Mouse (Mus musculus) adrenal gland, postnatal 10 days (tissue): ENCODE results near the gene Krba1. TPM values are rescaled to one million over a fixed set of nuclear protein-coding genes. Genes with fewer than 3 reads are reported as not detected.

Experiments
- DNase-seq: peaks from one replicate; pipeline ENCODE4 v3.0.0; 2021; ENCODE audit warnings: mixed read lengths
- total RNA-seq, 2 experiments: library from RNA; stranded (reverse); gene quantifications; 2 replicates each; pipeline ENCODE4 v1.2.3; 2021

The Krba1 gene
- total RNA-seq, 2 experiments from 2014 or later, result 20.9 to 38.5 TPM

DNA sequence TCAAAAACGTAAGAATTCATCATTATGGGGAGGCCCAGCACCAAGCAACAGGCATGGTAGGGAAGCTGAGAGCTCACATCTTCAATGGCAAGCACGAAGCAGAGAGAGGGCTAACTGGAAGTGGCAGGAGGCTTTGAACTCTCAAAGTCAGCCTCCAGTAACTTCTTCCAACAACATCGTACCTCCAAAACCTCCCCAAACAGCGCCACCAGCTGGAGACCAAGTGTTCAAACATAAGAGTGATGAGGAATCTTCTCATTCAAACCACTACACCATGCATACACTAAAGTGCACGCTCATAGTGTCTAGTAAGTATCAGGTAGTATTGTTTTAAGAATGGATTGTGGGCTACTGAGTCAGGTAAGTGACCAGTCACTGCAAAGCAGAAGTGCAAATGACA is 28.7 kb downstream of the Krba1 start:
- DNase-seq, result no peak

DNA sequence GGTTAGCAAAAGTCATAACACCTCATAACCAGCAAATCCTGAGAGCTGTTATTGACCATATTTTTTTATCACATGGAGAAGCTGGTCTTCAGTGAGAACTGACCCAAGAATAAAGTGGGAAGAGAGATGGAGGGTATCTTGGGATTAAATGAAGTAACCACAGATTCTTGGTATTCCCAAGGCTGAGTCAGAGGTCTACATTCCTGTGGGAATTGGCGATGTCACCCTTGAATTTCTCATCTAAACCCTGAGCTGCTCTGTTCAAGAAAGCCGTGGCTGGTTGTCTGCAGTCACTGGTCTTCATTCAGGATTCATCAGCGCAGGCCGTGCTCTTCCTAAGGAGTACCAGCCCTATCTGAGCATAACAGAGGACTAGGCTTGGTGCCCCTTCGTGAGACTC is 31.6 kb downstream of the Krba1 start:
- DNase-seq, result no peak

DNA sequence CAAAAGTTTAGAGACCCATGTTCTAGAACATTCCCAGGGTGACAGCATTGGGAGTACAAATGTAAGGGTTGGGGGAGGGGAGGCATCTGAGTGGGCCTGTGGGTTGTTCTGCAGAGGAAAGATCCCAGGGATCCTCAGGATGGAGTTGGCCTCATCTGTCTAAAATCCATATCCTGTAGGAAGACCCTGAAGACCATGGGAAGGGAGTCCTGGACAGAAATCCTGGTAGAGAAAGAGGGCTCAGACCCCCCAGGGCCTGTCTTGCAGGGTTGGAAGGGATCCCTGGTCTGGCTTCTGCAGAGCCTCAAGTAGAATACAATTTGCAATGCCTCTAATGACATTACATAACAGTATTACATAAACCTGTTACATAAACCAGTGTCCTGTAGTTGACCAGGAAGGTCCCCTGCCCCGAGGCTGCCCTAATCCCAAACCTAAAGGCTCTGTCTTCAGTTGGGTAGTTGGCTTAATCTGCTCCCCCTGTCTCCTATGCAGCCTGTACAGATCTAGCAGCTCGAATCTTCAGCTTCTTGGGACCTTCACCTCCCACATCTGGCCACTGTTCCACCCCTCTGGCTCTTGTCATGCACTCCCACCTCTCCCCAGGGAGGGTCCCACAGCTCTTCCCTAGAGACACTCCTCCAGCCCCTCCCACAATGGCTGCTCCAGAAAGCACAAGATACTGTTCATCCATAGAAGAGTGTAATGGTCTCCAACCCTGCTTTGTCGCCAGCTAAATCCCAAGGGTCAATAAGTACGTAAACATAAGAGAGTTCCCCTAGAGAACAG is 33.6 kb downstream of the Krba1 start:
- peak; percentile 31 for DNase-seq

DNA sequence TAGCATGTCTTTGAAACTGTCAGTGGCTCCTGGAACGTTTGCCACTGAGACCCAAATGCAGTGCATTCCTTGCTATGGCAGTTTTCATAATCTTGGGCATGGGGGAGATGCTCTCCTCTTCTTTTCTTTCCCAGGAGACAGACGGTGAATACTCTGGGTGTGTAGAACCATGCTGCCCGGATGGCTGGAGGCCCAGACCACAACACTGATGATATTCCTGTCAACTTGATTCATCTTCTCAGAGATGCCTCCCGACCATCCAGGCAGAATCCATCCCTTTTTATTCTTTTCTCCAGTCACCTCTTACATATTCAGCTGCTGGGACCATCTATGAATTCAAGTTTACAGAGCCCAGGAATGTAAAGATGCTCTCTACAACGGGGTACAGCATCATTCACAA is 35.4 kb downstream of the Krba1 start:
- no peak for DNase-seq

DNA sequence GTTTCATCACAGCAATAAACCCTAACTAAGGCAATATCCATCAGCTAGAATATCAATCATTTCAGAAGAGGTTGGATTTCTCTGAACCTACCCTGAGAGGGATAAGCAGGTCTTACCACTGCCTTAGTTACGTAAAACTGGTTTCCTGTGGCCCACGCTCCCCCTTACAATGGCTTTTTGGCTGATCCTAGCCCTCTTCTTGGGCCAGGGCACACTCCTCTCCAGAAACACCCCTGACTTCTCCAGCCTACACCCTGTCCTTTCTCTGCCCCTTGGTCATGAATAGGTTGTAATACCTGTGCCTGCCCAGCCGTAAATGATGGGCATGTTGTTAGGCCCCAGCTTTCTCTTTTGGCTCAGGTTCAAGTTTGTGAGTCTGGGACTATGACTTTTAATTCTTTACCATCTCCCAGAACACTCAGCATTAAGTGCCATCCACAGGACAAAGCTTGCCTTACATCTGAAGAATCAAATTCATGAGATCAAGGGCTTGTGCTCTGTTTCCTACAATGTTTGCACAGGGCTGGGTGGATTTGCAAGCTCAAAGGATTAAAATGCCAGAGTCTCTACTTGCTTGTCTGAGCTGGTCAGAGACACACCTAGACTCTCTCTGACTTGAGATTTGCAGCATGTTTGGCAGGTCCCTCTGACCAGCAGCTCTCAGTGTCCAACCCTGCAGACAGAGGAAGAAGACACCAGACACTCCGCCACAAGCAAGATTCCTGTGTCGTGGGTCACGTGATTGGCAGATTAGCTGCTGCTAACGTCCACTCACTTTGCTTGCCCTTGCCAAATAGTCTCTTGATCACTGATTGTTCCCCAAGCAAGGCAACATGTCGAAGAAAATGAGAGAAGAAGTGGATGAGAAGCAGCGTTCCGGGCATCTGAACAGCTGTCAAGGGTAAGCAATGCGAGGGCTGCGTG is 37.8 kb downstream of the Krba1 start:
- DNase-seq, result no peak

DNA sequence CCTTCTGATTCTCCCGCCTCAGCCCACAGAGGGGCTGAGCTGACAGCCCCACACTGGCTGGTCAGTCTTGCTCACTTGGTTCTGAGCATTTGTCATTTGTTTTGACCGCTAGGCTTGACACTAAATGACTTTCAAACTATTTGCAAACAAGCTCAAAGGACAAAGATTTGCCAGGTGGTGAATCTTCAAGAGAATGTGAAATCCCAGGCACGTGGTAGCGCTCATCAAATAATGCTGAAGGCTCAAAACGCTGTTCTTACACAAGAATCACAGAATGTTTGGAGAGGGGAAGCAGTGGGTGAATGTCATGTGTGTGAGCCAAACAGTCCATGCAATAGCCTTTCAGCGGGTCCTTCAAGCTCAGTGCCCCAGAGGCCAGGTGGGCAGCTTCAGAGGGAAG is 39.3 kb downstream of the Krba1 start:
- DNase-seq, result no peak

DNA sequence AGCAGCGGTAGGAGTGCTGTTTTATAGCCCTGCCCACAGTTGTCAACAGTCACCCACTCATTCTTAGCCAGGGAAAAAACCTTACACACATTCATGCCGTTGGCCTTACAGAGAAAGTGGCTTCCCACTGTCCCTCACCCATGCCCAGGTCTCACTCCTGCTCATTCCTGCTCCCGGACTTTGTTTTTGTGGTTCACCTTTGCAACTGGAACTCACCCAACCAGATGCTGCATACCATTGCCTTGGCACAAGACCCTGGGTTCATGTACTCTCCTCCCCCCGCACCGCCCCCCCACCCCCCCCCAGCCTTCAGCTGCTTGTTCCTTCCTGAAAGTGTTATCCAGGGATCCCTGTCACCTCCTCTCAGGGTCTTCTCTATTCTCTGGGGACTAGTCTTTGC is 39.7 kb downstream of the Krba1 start:
- DNase-seq, result no peak

DNA sequence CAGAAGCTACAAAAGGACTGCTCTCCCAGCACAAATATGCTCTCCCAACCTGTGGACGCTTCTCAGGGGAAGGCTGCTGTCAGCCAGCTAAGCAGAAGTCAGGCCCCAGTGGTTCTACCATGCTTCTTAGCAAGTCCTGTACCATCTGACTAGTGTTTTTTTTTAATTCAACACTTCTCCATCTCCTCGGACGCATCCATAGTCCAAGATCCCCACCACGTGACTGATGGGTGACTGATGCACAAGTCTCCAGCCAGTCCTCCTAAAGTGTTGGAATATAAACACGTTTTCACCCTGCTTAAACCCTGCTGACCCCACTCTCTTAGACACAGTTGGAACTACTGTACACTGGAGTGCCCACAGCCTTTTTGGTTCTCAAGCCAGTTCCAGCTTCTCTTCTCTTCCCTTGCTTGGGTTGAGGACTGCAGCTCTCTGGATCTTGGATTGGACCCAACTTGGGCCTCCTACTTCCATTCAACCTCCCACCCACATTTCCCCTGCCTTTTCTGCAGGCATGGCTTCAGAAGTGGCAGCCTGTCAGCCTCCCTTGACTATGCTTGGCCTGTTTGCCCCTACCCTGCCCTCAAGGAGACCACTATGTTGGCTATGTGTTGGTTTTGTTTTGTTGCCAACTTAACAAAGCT is 40.4 kb downstream of the Krba1 start:
- DNase-seq, result peak; percentile 37

DNA sequence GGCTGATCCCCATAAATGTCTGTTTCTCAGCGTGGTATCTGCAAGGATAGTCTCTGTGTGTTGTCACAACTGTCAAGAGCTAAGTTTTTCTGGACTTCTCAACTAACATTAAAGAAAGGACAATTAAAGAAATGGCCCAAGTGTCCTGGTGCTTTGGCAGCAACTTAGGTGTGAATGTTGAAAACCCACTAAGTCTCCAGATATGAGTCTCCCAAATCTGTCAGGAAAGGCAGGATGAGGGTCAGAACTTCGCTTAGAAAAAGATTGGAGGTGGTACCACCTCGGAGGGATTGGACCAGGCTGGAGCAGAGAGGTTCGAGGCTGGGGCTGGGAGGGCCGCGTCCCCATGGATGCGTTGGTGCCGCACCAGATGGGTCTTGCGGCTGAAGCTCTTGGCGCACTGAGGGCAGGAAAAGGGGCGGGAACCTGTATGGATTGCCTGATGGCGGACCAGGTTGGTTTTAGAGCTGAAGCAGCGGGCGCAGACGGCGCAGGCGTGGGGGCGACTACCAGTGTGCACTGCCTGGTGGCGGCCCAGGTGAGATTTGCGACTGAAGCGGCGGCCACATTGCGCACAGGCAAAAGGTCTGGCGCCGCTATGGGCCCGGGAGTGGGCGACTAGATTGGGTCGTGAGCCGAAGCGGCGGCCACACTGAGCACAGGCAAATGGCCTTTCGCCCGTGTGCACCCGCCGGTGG is 42.4 kb downstream of the Krba1 start:
- DNase-seq, result no peak

DNA sequence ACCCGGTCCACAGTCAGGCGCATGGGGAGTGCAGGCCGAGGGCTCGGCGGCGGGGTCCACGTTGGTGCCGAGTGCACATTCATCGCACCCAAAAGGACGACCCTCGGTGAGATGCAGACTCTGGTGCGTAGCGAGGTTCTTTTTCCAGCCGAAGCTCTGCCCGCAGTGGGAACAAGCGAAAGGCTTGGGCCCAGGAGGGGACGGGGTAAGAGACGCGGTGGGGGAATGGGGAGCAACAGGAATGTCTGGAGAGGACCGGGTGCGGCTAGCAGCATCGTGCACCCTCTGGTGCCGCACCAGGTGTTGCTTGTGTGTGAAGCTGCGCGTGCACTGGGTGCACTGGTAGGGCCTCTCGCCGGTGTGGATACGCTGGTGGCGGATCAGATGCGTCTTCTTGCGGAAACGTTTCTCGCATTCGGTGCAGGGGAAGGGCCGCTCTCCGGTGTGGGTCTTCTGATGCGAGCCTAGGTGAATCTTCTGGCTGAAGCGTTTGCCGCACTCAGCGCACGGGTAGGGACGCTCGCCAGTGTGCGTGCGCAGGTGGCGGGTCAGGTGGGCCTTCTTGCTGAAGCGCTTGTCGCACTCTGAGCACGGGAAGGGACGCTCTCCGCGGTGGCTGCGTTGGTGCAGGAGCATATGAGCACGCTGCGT is 43.2 kb downstream of the Krba1 start:
- DNase-seq, result no peak

DNA sequence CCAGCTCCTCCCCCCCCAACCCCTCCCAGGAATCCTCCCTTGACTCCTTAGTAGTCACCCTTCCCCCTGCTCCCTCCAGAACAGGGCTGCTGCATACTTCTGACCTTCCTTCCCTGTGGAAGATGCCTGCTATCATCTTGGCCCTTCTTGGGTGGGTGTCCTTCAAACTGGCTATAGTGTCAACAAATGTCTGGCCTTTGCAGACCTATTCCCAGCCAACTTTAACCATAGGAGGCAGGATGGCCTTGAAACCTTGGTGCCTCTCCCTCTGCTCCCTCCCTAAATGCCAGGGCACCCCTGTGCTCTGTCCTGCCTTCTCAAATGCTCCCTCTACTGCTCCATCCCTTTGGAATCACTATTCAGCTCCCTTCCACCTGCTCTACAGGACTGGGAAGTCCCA is 44.3 kb downstream of the Krba1 start:
- peak; percentile 57 for DNase-seq

DNA sequence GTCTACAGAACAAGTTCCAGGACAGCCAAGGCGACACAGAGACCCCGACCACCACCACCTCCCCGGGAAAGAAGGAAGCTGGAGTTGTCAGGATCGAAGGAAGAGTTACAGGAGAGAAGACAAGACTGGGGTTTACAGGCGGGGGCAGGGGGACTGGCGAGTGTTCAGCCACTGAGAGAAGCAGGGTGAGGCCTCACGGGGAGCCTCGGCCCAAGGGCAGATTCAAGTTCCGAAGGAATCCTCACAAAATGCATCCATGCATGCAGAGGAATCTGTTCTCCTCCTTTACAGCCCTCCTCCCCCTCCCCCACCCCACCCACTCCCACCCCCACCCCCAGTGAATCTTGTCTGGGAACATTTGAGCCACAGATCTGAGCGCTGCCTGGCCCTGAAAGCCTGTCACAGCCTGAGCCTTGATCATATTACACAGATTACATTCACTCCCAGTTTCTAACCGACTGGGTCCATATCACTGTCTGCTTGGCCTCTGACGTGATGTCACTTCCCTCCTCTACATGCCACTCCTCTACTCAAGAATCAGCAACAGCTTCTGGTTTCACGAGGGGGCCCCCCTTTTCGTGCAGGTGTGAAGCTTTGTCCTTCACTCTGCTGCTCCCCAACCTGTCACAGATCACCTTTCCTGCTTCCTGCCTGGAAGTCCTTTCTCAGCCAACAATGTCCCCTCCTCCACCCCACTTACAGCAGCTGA is 45.1 kb downstream of the Krba1 start:
- no peak for DNase-seq

DNA sequence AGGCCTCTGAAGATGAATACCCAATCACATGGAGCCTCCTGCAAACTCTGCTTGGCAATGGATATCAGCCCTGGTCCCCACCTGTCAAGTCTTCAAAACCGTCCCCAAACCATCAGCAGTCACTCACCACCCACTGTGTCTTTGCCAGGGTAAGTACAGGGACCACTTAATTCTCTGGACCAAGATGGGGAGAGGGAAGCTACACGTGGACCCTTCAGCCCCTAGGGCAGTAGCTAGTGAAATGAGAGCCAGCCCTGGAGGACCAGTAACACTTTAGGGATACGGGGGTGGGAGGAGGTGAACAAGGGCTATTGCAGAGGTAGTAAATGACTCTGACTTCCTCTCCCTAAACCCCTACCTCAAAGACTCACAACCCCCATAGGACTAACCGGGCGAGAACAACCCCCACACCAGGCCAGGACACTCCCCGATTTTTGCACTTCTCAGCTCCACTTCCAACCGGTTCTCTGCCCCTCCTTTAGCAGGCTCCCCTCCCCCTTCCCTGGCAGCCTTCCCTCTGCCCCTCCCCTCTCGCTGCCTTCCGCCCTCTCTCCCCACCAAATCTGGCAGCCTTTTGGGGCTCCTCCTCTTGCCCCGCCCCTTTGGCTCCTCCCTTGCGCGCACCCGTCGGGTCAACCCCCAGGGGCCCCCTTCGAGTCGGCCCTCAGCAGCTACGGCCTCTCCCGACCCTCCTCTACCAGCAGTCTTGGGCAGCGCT is 48.4 kb downstream of the Krba1 start:
- DNase-seq, result peak; percentile 99

DNA sequence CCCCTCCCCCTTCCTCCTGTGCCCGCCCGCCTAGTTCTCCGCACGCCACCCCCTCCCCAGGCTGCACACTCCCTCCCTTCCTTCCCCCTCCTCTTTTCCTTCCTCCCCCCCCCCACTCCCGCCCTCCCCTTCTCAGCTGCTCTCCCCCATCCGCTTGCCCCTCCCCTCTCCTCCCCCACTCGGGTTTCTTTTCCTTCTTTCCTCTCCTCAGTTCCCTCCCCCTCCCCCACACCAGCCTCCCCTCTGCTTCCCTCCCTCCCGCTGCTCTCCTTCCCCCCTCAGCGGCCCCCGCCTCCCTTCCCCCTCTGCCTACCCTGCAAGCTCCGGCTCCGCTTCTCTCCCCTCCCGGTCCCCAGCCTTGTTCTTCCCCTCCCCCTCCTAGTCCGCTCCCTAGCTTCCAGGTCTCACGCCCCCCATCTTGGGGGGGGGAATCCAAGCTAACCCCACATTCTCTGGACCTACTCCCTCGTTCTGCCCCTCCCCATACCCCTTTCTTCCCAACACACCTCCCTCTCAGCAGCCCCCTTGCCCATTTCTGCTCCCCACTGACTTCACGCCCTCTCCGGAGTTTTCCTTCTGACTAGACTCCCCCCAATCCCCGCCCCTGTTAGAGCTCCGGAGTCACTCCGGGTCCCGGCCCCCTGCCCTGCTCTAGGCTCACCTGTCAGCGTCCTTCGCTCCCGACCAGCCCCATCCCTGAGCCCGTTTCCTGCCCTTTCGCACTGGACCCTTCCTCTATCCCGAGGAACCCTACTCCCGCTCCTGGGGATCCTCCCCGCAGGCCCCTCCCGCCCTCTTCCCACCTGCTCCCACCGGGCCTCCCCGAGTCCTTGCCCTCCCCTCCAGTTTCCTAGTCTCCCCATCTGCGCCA is 49.2 kb downstream of the Krba1 start:
- DNase-seq, result peak; percentile 92

DNA sequence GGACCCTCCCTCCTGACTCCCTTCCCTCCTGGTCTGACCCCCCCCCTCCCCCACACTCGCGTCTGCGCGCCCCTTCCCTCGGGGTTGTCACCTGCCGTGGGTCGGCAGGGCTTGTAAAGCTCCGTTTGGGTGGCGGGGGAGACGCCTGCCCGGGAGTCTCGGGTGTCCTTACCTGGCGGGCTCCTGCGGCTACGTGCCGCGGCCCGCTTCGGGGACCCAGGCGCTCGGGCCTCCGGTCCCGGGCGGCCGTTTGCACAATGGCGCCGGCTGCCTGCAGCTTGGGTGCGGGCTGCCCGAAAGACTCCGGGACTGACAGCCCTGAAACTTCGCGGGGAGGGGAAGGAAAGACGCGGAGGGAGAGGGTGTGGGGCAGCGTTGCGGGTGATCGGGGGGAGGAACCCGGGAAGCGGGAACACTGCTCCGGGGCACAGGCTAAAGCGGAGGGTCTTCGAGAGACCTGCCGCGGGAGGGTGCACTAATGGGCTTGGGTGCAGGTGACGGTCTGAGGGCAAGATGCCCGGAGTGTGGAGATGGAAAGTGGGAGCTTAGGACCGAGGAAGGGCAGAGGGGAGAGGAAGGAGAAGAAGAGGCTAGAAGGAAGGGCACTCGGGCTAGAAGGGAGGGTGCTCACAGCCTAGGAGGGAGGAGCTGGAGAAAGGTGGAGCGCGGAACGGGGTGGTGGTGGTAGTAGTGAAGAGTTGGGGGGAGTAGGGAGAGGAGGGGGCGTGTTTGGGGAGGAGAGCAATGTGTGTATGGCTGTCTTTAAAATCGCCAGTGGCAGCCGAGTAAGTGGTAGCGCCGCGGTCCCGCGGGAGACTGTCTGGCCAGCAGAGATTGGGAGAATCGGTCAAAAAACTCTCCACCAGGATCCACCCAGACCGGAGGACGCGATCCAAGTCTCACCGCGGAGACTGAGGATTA is 50.1 kb downstream of the Krba1 start, which contains the start of gene Zfp467:
TSS of gene Zfp467 (minus strand) at position 645 of the 921 bp plus-strand sequence.
- DNase-seq, result peak; percentile 76

DNA sequence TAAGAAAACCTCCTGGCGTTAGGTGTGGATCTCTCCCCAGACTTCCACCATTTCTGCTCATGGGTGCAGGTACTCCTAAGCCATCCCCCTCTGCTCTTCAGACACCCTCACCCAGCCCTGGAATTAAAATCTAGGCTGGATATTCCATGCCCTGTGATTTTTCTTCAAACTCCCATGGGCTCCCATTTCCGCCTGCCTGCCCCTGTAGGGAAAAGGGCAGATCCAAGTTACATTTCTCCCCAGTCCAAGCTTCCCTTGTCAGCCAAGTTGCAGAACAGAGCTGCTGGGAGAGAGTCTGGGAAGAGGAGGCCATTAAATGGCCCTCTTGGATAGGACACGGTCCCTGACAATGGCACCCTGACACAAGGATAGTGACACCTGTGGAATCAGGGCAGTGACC is 50.9 kb downstream of the Krba1 start:
- peak; percentile 53 for DNase-seq

DNA sequence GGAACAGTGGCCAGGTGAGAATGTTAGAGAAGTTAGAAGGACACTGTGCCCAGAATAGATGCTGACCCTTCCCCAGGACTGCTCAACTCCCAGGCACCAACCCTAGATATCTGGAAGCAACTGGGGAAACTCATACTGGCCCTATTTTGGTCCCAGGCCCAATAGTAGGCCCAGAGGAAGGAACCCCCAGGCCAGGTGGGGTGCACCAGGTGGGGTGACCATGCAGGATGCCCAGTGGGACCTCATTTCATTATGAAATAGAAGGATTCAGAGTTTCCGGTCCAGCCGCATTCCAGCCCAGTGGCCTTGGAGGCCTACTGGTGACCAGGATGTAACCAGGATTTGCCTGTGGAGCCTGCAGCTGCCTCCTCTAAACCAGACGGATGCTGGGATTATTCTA is 51.5 kb downstream of the Krba1 start:
- DNase-seq, result no peak

DNA sequence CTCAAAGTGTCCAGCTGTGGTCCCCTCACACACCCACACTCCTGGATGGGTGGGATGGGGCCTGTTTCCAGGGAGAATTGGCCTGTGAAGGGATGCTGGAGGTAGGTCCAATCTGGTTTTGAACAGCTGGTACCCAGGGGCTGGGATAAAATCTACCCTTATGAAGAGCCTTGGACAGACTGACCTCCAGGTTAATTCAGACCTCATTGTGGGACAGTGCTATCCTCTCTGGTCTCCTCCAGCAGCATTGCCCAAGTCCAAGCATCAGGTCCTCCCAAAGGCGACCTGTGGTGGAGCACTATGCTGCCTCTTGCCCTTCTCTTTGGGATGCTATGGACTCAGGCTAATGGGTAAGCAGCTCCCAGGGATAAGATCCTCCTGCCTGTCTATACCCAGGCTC is 52.5 kb downstream of the Krba1 start, which contains the start of gene Sspo:
TSS of gene Sspo (plus strand) at position 301 of the 400 bp plus-strand sequence.
- no peak for DNase-seq
